Mouse (Mus musculus) intestine, embryonic 16.5 days (tissue): Measurements from ENCODE around the gene Casq2. TPM values are rescaled to one million over a fixed set of nuclear protein-coding genes. Genes with fewer than 3 reads are reported as not detected.
A peak's percentile ranks its signal among the peaks of the same experiment; 100 is the strongest.

Source experiments
- ATAC-seq: fragments of 200-750 bp; cut with Nextera tagmentation; 2 replicates; pipeline ENCODE4 v1.8.0; 2017; ENCODE audit warnings: moderate TSS enrichment, moderate library complexity
- H3K27ac ChIP-seq: fragments of 300-500 bp; sonication (generic); 2 replicates; pipeline ENCODE4 v1.5.1; 2014; ENCODE audit warnings: mild to moderate bottlenecking, low read length
- H3K27me3 ChIP-seq: fragments of 300-500 bp; sonication (generic); replicated peaks from 2 replicates; pipeline ENCODE4 v1.6.1; 2014; ENCODE audit warnings: low read length, control low read depth, mixed read lengths; ENCODE audit not compliant: control insufficient read depth, insufficient read depth
- H3K36me3 ChIP-seq: fragments of 300-500 bp; sonication (generic); 2 replicates; pipeline ENCODE4 v1.6.1; 2014; ENCODE audit warnings: low read length, control low read depth; ENCODE audit not compliant: control insufficient read depth, insufficient read depth
- H3K4me1 ChIP-seq: fragments of 300-500 bp; sonication (generic); 2 replicates; pipeline ENCODE4 v1.6.1; 2014; ENCODE audit warnings: low read length, control low read depth, mixed read lengths; ENCODE audit not compliant: control insufficient read depth, insufficient read depth
- H3K4me2 ChIP-seq: fragments of 300-500 bp; sonication (generic); 2 replicates; pipeline ENCODE4 v1.6.1; 2014; ENCODE audit warnings: low read depth, low read length, control low read depth
- H3K4me3 ChIP-seq: fragments of 300-500 bp; sonication (generic); 2 replicates; pipeline ENCODE4 v1.5.1; 2014; ENCODE audit warnings: mild to moderate bottlenecking, low read length
- H3K9ac ChIP-seq: fragments of 300-500 bp; sonication (generic); 2 replicates; pipeline ENCODE4 v1.6.1; 2014; ENCODE audit warnings: low read depth, low read length
- H3K9me3 ChIP-seq: fragments of 300-500 bp; sonication (generic); 2 replicates; pipeline ENCODE4 v1.6.1; 2016; ENCODE audit warnings: low read length, control low read depth; ENCODE audit not compliant: control insufficient read depth
- WGBS: fragments of 180-500 bp; shearing (Covaris S2); extraction: QIAGEN DNeasy Blood & Tissue Kit; methylation state at CpG from one replicate; pipeline ENCODE4 v1.1.7; 2014; 5-methylcytosine and 5-hydroxymethylcytosine counted together
- polyA plus RNA-seq: library from polyadenylated mRNA; unstranded; fragments of >200 nt; fragmentation: Nextera tagmentation; extraction: Ambion mirVana; gene quantifications from 2 replicates; pipeline ENCODE4 v1.2.1, GENCODE M21; 2015

Gene Casq2
- 2.1 and 2.2 TPM in 2 replicates for polyA plus RNA-seq

DNA sequence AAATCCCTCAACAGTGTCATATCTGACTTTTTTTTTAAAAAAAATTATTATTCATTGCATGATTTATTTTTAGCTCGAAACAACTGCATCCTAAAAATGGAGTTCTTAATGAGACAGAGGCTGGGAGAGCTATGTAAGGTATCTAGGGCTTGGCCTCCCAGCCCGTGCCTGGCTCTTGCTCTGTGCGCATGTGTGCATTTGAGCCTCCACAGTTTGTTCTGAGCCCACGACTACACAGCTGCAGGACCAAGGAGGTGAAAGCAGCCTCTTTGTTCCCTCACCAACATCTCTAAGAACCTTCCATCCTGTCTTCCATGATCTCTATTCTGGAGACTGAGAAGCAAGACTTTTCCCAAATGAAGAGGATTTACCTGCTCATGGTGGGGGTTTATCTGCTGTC lies at the start of gene Casq2:
Casq2 (plus strand) TSS at position 133 of the 400 bp plus-strand sequence.
- no peak within 1 kb of the TSS for H3K4me3 ChIP-seq
- no peak within 1 kb of the TSS for H3K27ac ChIP-seq
- no peak within 1 kb of the TSS for H3K9ac ChIP-seq
- no peaks in the 10 kb centered on the region for H3K27me3 ChIP-seq
- no peaks in the 10 kb centered on the region for H3K36me3 ChIP-seq
- no peak for ATAC-seq
- WGBS = 74% methylated on average over 4 of the region's 4 CpGs
- H3K4me1 ChIP-seq = peaks cover 11% of the 10 kb centered on the region
- H3K9me3 ChIP-seq = no peaks in the 10 kb centered on the region
- no peak within 1 kb of the TSS for H3K4me2 ChIP-seq

DNA sequence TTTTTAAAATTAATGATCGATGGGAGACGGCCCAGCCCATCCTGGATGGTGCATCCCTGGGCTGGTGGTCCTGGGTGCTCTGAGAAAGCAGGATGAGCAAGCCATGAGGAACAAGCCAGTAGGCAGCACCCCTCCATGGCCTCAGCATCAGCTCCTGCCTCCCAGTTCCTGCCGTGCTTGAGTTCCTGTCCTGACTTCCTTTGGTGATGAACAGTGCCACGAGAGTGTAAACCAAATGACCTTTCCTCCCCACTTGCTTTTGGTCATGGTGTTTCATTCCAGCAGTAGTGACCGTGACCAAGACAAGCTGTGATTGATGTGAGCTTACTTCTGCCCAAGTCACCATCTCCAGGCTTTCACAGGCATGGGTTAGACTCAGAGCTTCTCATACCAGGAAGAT lies 48.4 kb upstream of the Casq2 start:
- Histone ChIP-seq H3K4me2 (no peak overlapping the region), H3K27me3 (no peaks in the 10 kb centered on the region), H3K36me3 (no peaks in the 10 kb centered on the region), H3K4me3 (no peak overlapping the region), H3K9me3 (no peaks in the 10 kb centered on the region), H3K27ac (no peak overlapping the region), H3K4me1 (no peaks in the 10 kb centered on the region), H3K9ac (no peak overlapping the region)
- no peak for ATAC-seq
- WGBS = 88% methylated on average over 5 of the region's 5 CpGs

DNA sequence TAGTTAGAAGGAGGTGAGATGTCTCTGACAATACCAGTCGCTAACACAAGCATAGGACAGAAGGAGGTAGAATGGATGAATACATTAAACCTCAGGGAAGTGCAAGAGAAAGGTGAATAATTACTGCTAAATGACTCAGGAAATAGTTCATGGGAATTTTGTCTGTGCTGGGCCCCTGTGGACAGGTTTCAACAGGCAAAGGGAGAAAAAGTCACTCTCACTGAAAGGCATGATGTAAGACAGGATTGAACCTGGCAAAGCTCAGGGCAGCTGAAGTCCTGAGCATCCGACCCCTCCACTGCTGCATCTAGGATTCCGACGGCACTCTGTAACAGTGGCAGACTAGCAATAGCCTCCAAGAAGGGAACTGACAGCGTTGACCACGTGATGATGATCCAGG lies 47.6 kb upstream of the Casq2 start:
- WGBS = 75% methylated on average over 6 of the region's 6 CpGs
- Histone ChIP-seq H3K4me2 (no peak overlapping the region), H3K4me1 (no peaks in the 10 kb centered on the region), H3K27me3 (no peaks in the 10 kb centered on the region), H3K9ac (no peak overlapping the region), H3K27ac (no peak overlapping the region), H3K4me3 (no peak overlapping the region), H3K36me3 (no peaks in the 10 kb centered on the region), H3K9me3 (no peaks in the 10 kb centered on the region)
- ATAC-seq = no peak

DNA sequence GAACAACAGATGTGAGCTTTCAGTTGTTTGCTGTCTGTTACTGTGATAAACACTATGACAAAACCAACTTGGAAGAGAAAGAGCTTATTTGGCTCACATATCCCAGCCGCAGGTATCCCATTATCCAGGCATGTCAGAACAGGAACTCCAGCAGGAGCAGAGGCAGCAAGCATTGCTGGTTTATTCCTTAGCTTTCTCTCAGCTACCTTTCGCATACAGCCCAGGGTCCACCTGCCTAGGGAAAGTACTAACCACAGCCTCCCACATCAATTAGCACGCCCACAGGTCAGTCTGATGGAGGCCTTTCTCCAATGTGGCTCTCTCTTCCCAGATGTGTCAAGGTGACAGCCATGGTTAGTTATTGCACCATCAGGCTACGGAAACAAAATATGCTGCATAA lies 44.6 kb upstream of the Casq2 start:
- H3K9ac ChIP-seq = no peak overlapping the region
- H3K4me3 ChIP-seq = no peak overlapping the region
- H3K27ac ChIP-seq = no peak overlapping the region
- H3K4me1 ChIP-seq = no peaks in the 10 kb centered on the region
- ATAC-seq = no peak
- no peaks in the 10 kb centered on the region for H3K27me3 ChIP-seq
- H3K4me2 ChIP-seq = no peak overlapping the region
- no peaks in the 10 kb centered on the region for H3K9me3 ChIP-seq
- 75% methylated on average over 4 of the region's 4 CpGs for WGBS
- H3K36me3 ChIP-seq = no peaks in the 10 kb centered on the region

DNA sequence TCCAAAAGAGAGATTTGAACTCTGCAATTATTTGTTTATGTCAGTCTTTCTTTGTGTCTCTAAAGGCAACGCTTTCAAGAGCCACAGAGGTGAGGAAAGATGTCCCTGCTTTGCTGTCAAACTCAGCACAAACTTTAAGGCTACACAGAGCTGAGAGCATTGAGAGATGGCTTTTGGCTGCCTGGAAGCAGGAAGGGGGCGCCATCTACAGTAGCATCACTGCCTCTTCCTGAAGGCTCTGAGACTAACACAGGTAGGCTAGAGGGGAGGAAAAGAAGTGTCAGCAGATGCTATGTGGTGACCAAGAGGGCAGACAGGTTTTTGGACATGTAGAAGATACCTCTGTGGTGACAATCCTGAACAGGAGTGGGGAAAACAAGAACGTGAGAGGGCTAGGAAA lies 41.1 kb upstream of the Casq2 start:
- H3K9ac ChIP-seq = no peak overlapping the region
- 23% methylated on average over 3 of the region's 3 CpGs for WGBS
- no peaks in the 10 kb centered on the region for H3K4me1 ChIP-seq
- no peak overlapping the region for H3K4me3 ChIP-seq
- H3K36me3 ChIP-seq = no peaks in the 10 kb centered on the region
- H3K9me3 ChIP-seq = no peaks in the 10 kb centered on the region
- H3K27me3 ChIP-seq = no peaks in the 10 kb centered on the region
- no peak overlapping the region for H3K27ac ChIP-seq
- ATAC-seq = no peak
- no peak overlapping the region for H3K4me2 ChIP-seq

DNA sequence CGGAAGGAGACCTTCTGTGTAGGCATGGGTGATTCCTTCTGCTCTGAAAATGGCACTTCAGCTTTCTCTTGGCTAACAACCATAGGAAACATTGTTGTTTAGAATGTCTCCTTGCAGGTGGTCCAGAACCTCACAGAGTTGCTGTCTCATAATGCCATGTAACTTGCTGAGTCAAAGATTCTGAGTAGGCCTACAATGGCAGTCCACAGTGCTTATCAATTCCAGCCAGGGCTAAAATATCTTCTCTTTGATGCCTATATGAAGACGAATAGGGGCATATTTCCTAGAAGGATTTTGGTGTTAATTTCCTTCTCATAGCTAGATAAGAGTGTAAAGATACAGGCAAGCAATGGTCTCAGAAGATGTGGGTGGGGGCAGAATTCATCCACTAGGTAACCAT lies 38.7 kb upstream of the Casq2 start:
- no peak overlapping the region for H3K4me2 ChIP-seq
- H3K36me3 ChIP-seq = no peaks in the 10 kb centered on the region
- H3K4me1 ChIP-seq = no peaks in the 10 kb centered on the region
- no peak for ATAC-seq
- no peak overlapping the region for H3K27ac ChIP-seq
- no peaks in the 10 kb centered on the region for H3K27me3 ChIP-seq
- H3K4me3 ChIP-seq = no peak overlapping the region
- no peaks in the 10 kb centered on the region for H3K9me3 ChIP-seq
- WGBS = 93% methylated on average over 2 of the region's 2 CpGs
- H3K9ac ChIP-seq = no peak overlapping the region

DNA sequence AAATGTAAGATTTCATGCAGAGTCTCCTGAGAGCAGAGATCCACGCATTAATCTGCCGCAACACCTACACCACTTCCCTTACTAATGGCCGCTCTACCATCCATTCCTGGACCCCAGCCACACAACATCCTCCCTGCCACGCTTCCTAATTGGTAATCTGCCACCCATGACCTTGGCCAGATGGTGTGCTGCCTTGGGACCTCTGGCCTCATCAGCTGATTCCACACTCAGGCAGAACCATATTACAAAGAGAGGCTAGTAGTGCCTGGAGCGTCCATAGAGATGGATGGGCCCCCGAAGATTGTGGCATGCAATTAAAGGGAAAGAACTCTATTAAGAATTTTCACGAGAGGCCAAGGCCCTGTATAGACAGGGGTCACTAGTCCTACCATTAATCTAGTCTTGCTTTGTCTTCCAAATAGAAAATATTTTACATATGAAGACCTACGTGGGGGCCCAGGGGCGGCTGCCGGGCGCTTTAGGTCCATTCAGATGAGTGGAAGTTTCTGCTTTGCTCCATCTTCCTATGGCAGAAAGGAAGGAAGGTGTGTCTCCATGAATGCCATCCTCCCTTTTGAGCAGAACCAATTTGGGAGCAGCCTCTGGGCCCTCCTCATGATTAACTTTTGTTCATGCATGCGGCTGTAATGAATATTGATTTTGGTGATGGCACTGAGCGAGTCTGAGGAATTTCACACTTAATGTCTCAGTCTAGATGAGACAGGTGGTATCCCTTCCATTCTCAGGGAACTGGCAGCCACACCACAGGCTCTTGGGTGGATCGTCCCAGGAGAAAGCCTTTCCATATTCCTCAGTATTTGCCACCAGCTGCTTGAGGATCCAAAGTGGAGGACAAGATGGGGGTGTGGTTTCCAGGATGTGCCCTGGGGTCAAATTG lies 36.8 kb upstream of the Casq2 start:
- Histone ChIP-seq H3K9ac (no peak overlapping the region), H3K36me3 (no peaks in the 10 kb centered on the region)

DNA sequence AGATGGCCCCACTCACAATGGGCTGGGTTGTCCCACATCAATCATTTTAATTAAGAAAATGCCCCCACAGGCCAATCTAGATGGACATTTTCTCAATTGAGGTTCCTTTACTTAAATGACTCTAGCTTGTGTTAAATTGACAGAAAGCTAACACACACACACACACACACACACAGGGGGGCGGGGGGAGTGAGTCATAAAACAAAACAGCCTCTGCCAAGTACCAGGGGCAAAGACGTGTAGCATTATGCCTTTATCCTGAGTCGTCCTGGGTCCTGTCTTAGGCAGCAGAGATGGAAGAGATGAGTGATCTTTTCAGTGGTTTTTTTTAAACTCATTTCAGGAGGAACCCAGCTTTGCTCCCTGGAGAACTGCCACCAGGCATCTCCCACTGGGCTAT lies 34.2 kb upstream of the Casq2 start:
- Histone ChIP-seq H3K36me3 (no peaks in the 10 kb centered on the region), H3K9ac (no peak overlapping the region), H3K4me2 (no peak overlapping the region), H3K27ac (peak overlapping the region; percentile 24; the same call in 1 of the 2 replicates), H3K4me1 (no peaks in the 10 kb centered on the region), H3K27me3 (no peaks in the 10 kb centered on the region), H3K4me3 (no peak overlapping the region), H3K9me3 (no peaks in the 10 kb centered on the region)
- ATAC-seq = no peak
- 41% methylated on average over 3 of the region's 3 CpGs for WGBS

More for the DNA sequence above, 36.8 kb upstream of the Casq2 start:
- H3K4me3 ChIP-seq = no peak overlapping the region
- H3K9me3 ChIP-seq = no peaks in the 10 kb centered on the region
- no peaks in the 10 kb centered on the region for H3K4me1 ChIP-seq
- no peaks in the 10 kb centered on the region for H3K27me3 ChIP-seq
- 80% methylated on average over 14 of the region's 14 CpGs for WGBS
- H3K27ac ChIP-seq = no peak overlapping the region
- no peak for ATAC-seq
- H3K4me2 ChIP-seq = no peak overlapping the region

DNA sequence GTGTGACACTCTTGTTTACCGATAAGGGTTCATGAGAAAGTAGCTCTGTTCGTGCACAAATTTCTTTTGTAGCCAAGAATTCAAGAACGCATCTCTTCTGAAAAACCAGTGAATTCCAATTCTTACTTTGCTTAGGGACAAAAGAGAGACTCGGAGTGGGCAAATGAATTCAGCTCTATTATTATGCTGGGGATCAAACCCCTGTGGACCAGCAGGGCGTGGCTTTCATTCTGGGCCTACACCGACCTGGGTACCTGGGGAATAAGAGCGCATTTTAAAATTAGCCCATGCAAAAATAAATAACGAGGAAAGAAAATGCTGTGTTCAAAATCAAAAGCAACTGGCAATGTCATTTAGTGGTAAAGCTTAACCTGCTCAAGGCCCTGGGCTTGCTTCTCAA lies 32.9 kb upstream of the Casq2 start:
- no peaks in the 10 kb centered on the region for H3K4me1 ChIP-seq
- no peaks in the 10 kb centered on the region for H3K36me3 ChIP-seq
- no peak overlapping the region for H3K27ac ChIP-seq
- H3K4me3 ChIP-seq = no peak overlapping the region
- WGBS = 66% methylated on average over 8 of the region's 8 CpGs
- no peaks in the 10 kb centered on the region for H3K9me3 ChIP-seq
- no peak overlapping the region for H3K9ac ChIP-seq
- H3K27me3 ChIP-seq = no peaks in the 10 kb centered on the region
- ATAC-seq = no peak
- H3K4me2 ChIP-seq = no peak overlapping the region

DNA sequence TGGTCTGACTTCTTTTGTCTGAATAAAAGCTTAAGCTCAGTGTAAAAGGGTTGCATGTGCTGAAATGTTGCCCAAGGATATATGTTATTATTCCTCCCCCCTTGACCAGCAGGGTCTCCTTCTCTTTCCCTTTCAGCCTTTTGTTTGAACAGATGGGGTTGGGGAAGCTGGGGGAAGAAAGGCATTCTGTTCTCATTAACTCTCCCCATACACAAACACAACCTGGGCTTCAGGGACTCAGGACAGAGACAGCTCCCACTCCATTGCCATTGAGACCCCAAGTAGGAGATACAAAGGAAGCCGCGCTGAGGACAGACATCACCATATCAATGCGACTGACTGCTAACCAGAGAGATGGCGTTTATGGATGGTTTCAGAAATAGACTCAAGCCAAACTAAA lies 30.3 kb upstream of the Casq2 start:
- no peak overlapping the region for H3K9ac ChIP-seq
- H3K36me3 ChIP-seq = no peaks in the 10 kb centered on the region
- H3K4me3 ChIP-seq = no peak overlapping the region
- no peak overlapping the region for H3K4me2 ChIP-seq
- no peak for ATAC-seq
- WGBS = 66% methylated on average over 4 of the region's 4 CpGs
- H3K4me1 ChIP-seq = no peaks in the 10 kb centered on the region
- H3K27ac ChIP-seq = no peak overlapping the region
- no peaks in the 10 kb centered on the region for H3K27me3 ChIP-seq
- H3K9me3 ChIP-seq = no peaks in the 10 kb centered on the region
